Mouse (Mus musculus): ENCODE results near the gene Cntln.

The Cntln gene

GRCm38 (mm10) chr4:85054616-85055015, 170.5 kb downstream of the Cntln start:
- no peak for DNase-seq (ENCODE audit: low spot score in 2 of 2)

- no peak for DNase-seq (ENCODE audit: low spot score in 2 of 2)
Observed at GRCm38 (mm10) chr4:85059598-85059997, 175.5 kb downstream of the Cntln start.

GRCm38 (mm10) chr4:85061676-85062075, 177.6 kb downstream of the Cntln start:
- DNase-seq (ENCODE audit: low spot score in 2 of 2): no peak

GRCm38 (mm10) chr4:85096033-85096432, 211.9 kb downstream of the Cntln start:
- DNase-seq (ENCODE audit: low spot score in 2 of 2): no peak

- peak in 1 of 2 experiments; percentile 49 for DNase-seq (ENCODE audit: low spot score in 2 of 2)
Observed at GRCm38 (mm10) chr4:85096682-85097081, 212.6 kb downstream of the Cntln start.

- DNase-seq (ENCODE audit: low spot score in 2 of 2): no peak
Observed at GRCm38 (mm10) chr4:85102168-85102567, 218.1 kb downstream of the Cntln start.

- no peak for DNase-seq (ENCODE audit: low spot score in 2 of 2)
Observed at GRCm38 (mm10) chr4:85106416-85106815, 222.3 kb downstream of the Cntln start.

- DNase-seq (ENCODE audit: low spot score in 2 of 2): no peak
Observed at GRCm38 (mm10) chr4:85106961-85107360, 222.9 kb downstream of the Cntln start.

GRCm38 (mm10) chr4:85120271-85120670, 236.2 kb downstream of the Cntln start:
- no peak for DNase-seq (ENCODE audit: low spot score in 2 of 2)

GRCm38 (mm10) chr4:85149726-85150125, 265.6 kb downstream of the Cntln start:
- DNase-seq (ENCODE audit: low spot score in 2 of 2): no peak

- no peak for DNase-seq (ENCODE audit: low spot score in 2 of 2)
Observed at GRCm38 (mm10) chr4:85151881-85152280, 267.8 kb downstream of the Cntln start.

- no peak for DNase-seq (ENCODE audit: low spot score in 2 of 2)
Observed at GRCm38 (mm10) chr4:85154361-85154760, 270.3 kb downstream of the Cntln start.

GRCm38 (mm10) chr4:85161156-85161555, 277.0 kb downstream of the Cntln start:
- DNase-seq (ENCODE audit: low spot score in 2 of 2): no peak

GRCm38 (mm10) chr4:85162468-85163312, 278.6 kb downstream of the Cntln start:
- peak in 1 of 2 experiments; percentile 40 for DNase-seq (ENCODE audit: low spot score in 2 of 2)

GRCm38 (mm10) chr4:85163313-85163615, 279.2 kb downstream of the Cntln start:
- DNase-seq (ENCODE audit: low spot score in 2 of 2): no peak

- DNase-seq (ENCODE audit: low spot score in 2 of 2): no peak
Observed at GRCm38 (mm10) chr4:85168001-85168400, 283.9 kb downstream of the Cntln start.

GRCm38 (mm10) chr4:85175466-85175865, 291.4 kb downstream of the Cntln start:
- DNase-seq (ENCODE audit: low spot score in 2 of 2): no peak

- DNase-seq (ENCODE audit: low spot score in 2 of 2): no peak
Observed at GRCm38 (mm10) chr4:85178394-85179051, 294.4 kb downstream of the Cntln start.
